Mouse (Mus musculus): ENCODE measurements at regions not wholly inside any gene's neighbourhood (a gene's known extent, or its start where the extent isn't known, plus 50 kb on each side); places are given as distances from the start of the nearest gene placed in this dataset.

DNA sequence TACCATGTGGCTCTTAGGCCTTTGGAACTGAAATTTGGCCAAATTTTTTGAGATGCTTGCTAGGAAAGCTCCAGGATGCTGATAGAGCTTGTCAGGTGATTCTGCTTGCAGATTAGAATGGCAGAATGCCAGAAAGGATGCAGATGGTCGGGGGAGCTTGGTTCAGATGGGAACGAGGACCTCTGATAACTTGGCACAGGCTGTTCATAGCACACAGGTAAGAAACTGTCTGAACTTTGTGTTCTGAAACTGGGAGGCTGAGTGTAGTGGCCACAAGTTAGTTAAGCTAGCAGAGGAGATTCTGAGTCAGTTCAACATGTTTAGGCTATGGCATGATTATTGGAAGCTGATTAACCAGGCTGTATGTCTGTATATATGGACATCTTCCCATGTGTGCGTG, 174.3 kb downstream of the Abcc12 start:
- Histone ChIP-seq H3K9me3 (ENCODE audit: control insufficient read depth, low read length) (no peaks in the 10 kb centered on the region), H3K27ac (replicated peaks; ENCODE audit: low read depth, low read length) (no peak overlapping the region), H3K4me3 (ENCODE audit: low read depth, low read length) (no peak overlapping the region), H3K27me3 (ENCODE audit: control insufficient read depth, insufficient read depth, low read length) (no peaks in the 10 kb centered on the region), H3K36me3 (ENCODE audit: control insufficient read depth, insufficient read depth, low read length) (no peaks in the 10 kb centered on the region), H3K4me1 (ENCODE audit: control insufficient read depth, insufficient read depth, low read length) (no peaks in the 10 kb centered on the region), H3K4me2 (ENCODE audit: low read depth, severe bottlenecking) (no peak overlapping the region), H3K9ac (ENCODE audit: low read length) (no peak overlapping the region)
- ATAC-seq (ENCODE audit: insufficient number of reproducible peaks, low FRiP score, low TSS enrichment, low read depth) (no peak), DNase-seq (ENCODE audit: low spot score) (no peak)
- 76% methylated on average over 3 of the region's 3 CpGs for WGBS

DNA sequence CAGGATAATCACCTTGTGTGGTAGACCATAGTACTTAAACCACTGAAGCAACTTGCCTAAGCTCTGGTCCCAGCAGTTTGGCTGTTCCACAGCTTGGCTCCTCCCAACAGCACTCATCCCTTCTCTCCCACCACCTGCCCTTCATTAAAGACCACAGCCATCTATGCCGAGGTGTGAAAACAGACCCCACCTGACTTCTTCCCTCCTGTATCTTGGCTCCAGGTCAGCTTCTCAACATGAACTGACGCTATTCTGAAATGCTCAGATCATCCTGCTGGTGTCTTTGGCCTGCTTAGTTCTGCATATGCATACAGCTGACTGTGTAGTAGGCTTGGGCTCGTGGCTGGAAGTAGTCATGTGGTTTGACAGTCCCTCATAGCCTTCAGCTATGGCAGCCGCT, 177.1 kb downstream of the Abcc12 start:
- no peaks in the 10 kb centered on the region for H3K36me3 ChIP-seq (ENCODE audit: control insufficient read depth, insufficient read depth, low read length)
- DNase-seq (ENCODE audit: low spot score), result no peak
- H3K27me3 ChIP-seq (ENCODE audit: control insufficient read depth, insufficient read depth, low read length), result no peaks in the 10 kb centered on the region
- no peak for ATAC-seq (ENCODE audit: insufficient number of reproducible peaks, low FRiP score, low TSS enrichment, low read depth)
- H3K4me1 ChIP-seq (ENCODE audit: control insufficient read depth, insufficient read depth, low read length), result no peaks in the 10 kb centered on the region
- H3K9me3 ChIP-seq (ENCODE audit: control insufficient read depth, low read length), result no peaks in the 10 kb centered on the region
- H3K9ac ChIP-seq (ENCODE audit: low read length), result no peak overlapping the region
- no peak overlapping the region for H3K27ac ChIP-seq (replicated peaks; ENCODE audit: low read depth, low read length)
- 72% methylated on average over 4 of the region's 4 CpGs for WGBS
- no peak overlapping the region for H3K4me3 ChIP-seq (ENCODE audit: low read depth, low read length)
- H3K4me2 ChIP-seq (ENCODE audit: low read depth, severe bottlenecking), result no peak overlapping the region

DNA sequence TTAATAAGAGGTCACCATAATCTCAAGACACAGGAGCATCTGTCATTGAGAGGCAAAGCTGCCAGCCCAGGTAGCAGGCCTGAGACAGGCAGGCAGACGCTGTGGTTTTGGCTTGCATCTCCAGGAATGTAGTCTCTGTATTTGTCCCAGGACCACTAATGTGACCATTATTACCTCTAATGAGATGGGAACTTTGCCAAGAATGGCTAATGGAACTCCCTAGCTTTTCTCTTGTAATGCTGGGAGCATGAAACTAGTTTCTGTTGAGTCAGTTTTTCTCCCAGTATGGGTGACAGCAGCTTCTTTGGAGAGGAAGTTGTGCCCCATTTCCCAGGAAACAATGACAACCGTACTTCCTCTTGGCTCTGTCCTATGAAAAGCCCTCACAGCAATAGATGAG, 178.5 kb downstream of the Abcc12 start:
- H3K9me3 ChIP-seq (ENCODE audit: control insufficient read depth, low read length), result no peaks in the 10 kb centered on the region
- no peaks in the 10 kb centered on the region for H3K4me1 ChIP-seq (ENCODE audit: control insufficient read depth, insufficient read depth, low read length)
- H3K27ac ChIP-seq (replicated peaks; ENCODE audit: low read depth, low read length), result no peak overlapping the region
- no peak overlapping the region for H3K4me2 ChIP-seq (ENCODE audit: low read depth, severe bottlenecking)
- no peak overlapping the region for H3K4me3 ChIP-seq (ENCODE audit: low read depth, low read length)
- H3K9ac ChIP-seq (ENCODE audit: low read length), result no peak overlapping the region
- no peaks in the 10 kb centered on the region for H3K36me3 ChIP-seq (ENCODE audit: control insufficient read depth, insufficient read depth, low read length)
- ATAC-seq (ENCODE audit: insufficient number of reproducible peaks, low FRiP score, low TSS enrichment, low read depth) (no peak), DNase-seq (ENCODE audit: low spot score) (no peak)
- whole genome bisulfite sequencing, result 71% methylated on average over 2 of the region's 2 CpGs
- no peaks in the 10 kb centered on the region for H3K27me3 ChIP-seq (ENCODE audit: control insufficient read depth, insufficient read depth, low read length)

DNA sequence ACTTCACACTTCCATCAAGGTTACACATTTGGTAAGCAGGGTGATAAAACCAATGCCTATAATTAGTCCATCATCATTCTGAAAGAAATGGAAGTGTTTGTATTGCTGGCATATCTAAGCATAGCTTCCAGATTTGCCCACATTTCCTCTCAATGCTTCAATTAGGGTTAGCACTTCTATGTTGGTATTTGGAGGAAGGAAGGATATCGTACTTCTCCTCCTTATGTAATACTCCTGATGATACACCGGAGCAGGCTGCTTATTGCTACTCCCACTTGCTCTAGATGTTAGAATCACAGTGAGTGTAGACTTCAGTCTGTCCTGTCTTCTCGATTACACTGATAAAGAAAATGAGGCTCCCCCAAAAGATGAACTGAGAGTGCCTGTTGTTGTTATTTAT, 185.4 kb downstream of the Abcc12 start:
- ATAC-seq (ENCODE audit: insufficient number of reproducible peaks, low FRiP score, low TSS enrichment, low read depth) (no peak), DNase-seq (ENCODE audit: low spot score) (no peak)
- Histone ChIP-seq H3K4me3 (ENCODE audit: low read depth, low read length) (no peak overlapping the region), H3K4me2 (ENCODE audit: low read depth, severe bottlenecking) (no peak overlapping the region), H3K27ac (replicated peaks; ENCODE audit: low read depth, low read length) (no peak overlapping the region), H3K36me3 (ENCODE audit: control insufficient read depth, insufficient read depth, low read length) (no peaks in the 10 kb centered on the region), H3K9me3 (ENCODE audit: control insufficient read depth, low read length) (no peaks in the 10 kb centered on the region), H3K4me1 (ENCODE audit: control insufficient read depth, insufficient read depth, low read length) (no peaks in the 10 kb centered on the region), H3K9ac (ENCODE audit: low read length) (no peak overlapping the region), H3K27me3 (ENCODE audit: control insufficient read depth, insufficient read depth, low read length) (no peaks in the 10 kb centered on the region)
- WGBS, result 90% methylated on average over 3 of the region's 3 CpGs

DNA sequence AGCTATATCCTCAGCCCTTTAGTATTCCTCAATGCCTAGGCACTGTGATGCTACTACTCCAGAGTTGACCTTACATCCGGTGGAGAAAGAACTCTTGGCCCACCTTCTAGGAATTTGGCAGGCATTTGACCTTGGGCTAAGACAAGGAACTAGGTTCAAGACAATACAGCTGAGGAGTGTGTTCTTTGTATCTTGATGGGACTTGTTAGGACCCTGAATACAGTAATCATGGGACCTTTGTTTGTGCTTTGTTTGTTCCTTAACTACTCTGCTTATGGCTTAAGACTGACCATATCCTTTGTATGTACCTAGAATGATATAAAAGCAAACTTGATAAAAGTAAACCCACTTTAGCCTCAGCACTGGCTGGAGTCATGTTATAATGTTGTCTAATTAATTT, 186.7 kb downstream of the Abcc12 start:
- no peaks in the 10 kb centered on the region for H3K27me3 ChIP-seq (ENCODE audit: control insufficient read depth, insufficient read depth, low read length)
- DNase-seq (ENCODE audit: low spot score), result no peak
- H3K9me3 ChIP-seq (ENCODE audit: control insufficient read depth, low read length), result no peaks in the 10 kb centered on the region
- H3K9ac ChIP-seq (ENCODE audit: low read length), result no peak overlapping the region
- ATAC-seq (ENCODE audit: insufficient number of reproducible peaks, low FRiP score, low TSS enrichment, low read depth), result no peak
- no peaks in the 10 kb centered on the region for H3K4me1 ChIP-seq (ENCODE audit: control insufficient read depth, insufficient read depth, low read length)
- no peak overlapping the region for H3K4me2 ChIP-seq (ENCODE audit: low read depth, severe bottlenecking)
- 89% methylated on average over 1 of the region's 1 CpGs for WGBS
- no peak overlapping the region for H3K27ac ChIP-seq (replicated peaks; ENCODE audit: low read depth, low read length)
- no peaks in the 10 kb centered on the region for H3K36me3 ChIP-seq (ENCODE audit: control insufficient read depth, insufficient read depth, low read length)
- H3K4me3 ChIP-seq (ENCODE audit: low read depth, low read length), result no peak overlapping the region

DNA sequence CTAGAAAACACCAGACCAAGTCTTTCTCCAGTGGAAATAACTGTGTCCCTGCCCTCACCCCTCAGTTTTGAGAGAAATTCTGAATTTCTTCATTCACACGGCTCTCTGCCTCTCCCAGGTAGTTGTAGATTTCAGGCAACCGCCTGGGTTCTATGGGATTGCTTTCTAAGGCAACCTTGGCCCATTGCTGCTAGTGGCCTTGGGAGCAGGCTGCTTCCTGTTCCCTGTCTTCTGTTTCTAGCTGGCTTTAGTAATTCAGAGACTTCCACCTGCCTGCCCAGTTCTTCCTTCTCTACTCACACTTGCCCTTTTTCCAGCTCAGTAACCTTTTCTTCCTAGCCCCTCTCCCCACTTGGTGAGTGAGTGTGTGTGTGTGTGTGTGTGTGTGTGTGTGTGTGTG, 187.1 kb downstream of the Abcc12 start:
- DNase-seq (ENCODE audit: low spot score) (no peak), ATAC-seq (ENCODE audit: insufficient number of reproducible peaks, low FRiP score, low TSS enrichment, low read depth) (no peak)
- no peak overlapping the region for H3K9ac ChIP-seq (ENCODE audit: low read length)
- no peak overlapping the region for H3K4me3 ChIP-seq (ENCODE audit: low read depth, low read length)
- H3K36me3 ChIP-seq (ENCODE audit: control insufficient read depth, insufficient read depth, low read length), result no peaks in the 10 kb centered on the region
- no peak overlapping the region for H3K4me2 ChIP-seq (ENCODE audit: low read depth, severe bottlenecking)
- no peak overlapping the region for H3K27ac ChIP-seq (replicated peaks; ENCODE audit: low read depth, low read length)
- 96% methylated on average over 2 of the region's 2 CpGs for WGBS
- H3K9me3 ChIP-seq (ENCODE audit: control insufficient read depth, low read length), result no peaks in the 10 kb centered on the region
- H3K27me3 ChIP-seq (ENCODE audit: control insufficient read depth, insufficient read depth, low read length), result no peaks in the 10 kb centered on the region
- H3K4me1 ChIP-seq (ENCODE audit: control insufficient read depth, insufficient read depth, low read length), result no peaks in the 10 kb centered on the region

DNA sequence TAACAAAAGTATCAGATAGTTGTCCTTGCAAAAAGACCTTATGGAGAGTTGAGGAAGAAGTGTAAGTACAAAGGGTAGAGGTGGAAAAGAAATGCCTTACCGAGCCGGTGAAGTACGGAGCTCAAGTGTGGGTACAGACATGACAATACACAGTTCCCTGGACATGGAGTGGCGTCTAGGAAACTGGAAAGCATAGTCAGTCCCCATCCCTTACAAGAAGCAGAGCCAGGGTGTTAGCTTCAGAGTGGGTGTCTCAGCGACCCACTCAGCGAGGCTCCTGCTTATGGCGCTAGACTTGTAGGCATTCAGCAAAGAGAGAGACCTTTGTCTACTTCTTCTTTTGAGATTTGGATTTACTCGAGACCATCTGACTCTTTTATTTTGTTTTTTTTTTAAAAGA, 189.8 kb downstream of the Abcc12 start:
- no peaks in the 10 kb centered on the region for H3K27me3 ChIP-seq (ENCODE audit: control insufficient read depth, insufficient read depth, low read length)
- no peak overlapping the region for H3K9ac ChIP-seq (ENCODE audit: low read length)
- H3K27ac ChIP-seq (replicated peaks; ENCODE audit: low read depth, low read length), result no peak overlapping the region
- no peaks in the 10 kb centered on the region for H3K36me3 ChIP-seq (ENCODE audit: control insufficient read depth, insufficient read depth, low read length)
- ATAC-seq (ENCODE audit: insufficient number of reproducible peaks, low FRiP score, low TSS enrichment, low read depth) (no peak), DNase-seq (ENCODE audit: low spot score) (no peak)
- H3K4me1 ChIP-seq (ENCODE audit: control insufficient read depth, insufficient read depth, low read length), result no peaks in the 10 kb centered on the region
- WGBS, result 92% methylated on average over 8 of the region's 8 CpGs
- H3K4me2 ChIP-seq (ENCODE audit: low read depth, severe bottlenecking), result no peak overlapping the region
- H3K9me3 ChIP-seq (ENCODE audit: control insufficient read depth, low read length), result no peaks in the 10 kb centered on the region
- H3K4me3 ChIP-seq (ENCODE audit: low read depth, low read length), result no peak overlapping the region

DNA sequence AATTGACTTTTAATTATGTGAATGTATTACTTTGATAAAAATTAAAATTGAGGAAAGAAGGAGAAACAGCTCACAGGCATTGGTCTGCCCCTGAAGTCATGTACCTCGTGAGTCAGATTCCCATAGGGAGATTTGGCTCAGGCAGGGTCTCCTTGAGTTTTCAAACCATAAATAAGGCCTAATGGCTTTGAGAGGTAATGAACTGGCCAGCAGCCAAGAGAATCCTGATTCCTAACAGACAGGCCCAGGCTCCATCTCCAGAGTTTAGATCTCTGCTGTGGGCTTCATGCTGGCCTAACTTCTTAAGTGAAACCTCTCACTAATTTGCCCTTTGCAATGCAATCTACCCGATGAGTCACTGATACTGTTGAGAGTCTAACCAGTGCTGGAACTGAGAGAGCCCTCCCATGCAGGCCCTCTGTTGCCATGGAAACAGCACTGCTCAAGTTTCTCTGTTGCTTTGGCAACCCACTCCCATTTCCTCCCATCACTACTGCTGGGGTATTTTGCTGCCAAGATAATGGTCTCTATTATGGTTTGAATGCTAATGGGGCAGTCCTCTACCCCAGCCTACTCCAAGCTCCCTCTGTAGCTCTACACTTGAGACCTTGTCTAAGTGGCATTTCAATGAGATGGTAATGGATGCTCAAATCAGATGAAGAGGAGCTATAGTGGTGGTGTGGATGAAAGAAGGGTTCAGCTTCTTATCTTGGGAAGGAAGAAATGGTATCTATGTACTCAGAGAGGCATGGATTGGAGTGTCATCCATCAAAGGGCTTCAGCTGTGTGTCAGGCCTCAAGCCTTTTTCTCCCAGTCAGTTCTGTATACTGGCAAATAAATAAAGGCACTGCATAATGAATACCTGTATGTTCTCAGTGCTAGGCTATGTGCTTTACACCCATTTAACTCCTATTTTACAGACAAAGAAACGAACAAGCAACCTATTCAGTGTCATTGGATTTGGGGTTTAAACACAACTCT, 190.5 kb downstream of the Abcc12 start:
- ATAC-seq (ENCODE audit: insufficient number of reproducible peaks, low FRiP score, low TSS enrichment, low read depth), result peak; percentile 83
- DNase-seq (ENCODE audit: low spot score), result peak; percentile 67
- Histone ChIP-seq H3K9ac (ENCODE audit: low read length) (no peak overlapping the region), H3K9me3 (ENCODE audit: control insufficient read depth, low read length) (no peaks in the 10 kb centered on the region), H3K27ac (replicated peaks; ENCODE audit: low read depth, low read length) (no peak overlapping the region), H3K27me3 (ENCODE audit: control insufficient read depth, insufficient read depth, low read length) (no peaks in the 10 kb centered on the region), H3K4me2 (ENCODE audit: low read depth, severe bottlenecking) (no peak overlapping the region), H3K36me3 (ENCODE audit: control insufficient read depth, insufficient read depth, low read length) (no peaks in the 10 kb centered on the region), H3K4me3 (ENCODE audit: low read depth, low read length) (no peak overlapping the region), H3K4me1 (ENCODE audit: control insufficient read depth, insufficient read depth, low read length) (no peaks in the 10 kb centered on the region)
- WGBS, result 39% methylated on average over 3 of the region's 3 CpGs

DNA sequence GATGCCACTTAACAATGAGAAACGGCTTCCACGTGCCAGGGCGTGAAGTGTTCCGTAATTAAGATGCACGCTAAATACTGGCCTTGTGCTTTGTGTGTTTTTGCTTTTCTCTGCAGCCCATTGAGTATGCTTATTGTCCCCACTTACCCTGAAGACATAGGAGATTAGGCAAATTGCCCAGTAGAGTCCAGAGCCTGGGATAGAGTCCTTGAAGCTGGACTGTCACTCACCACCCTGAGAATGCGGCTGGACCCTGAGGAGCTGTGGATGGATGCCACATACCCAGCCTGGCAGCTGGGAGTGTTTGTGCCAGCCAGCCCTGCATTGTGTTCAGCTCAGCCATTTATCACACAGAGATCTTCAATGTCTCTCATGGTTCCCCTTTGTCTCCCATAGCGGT, 195.2 kb downstream of the Abcc12 start:
- Histone ChIP-seq H3K9me3 (ENCODE audit: control insufficient read depth, low read length) (no peaks in the 10 kb centered on the region), H3K4me1 (ENCODE audit: control insufficient read depth, insufficient read depth, low read length) (no peaks in the 10 kb centered on the region), H3K36me3 (ENCODE audit: control insufficient read depth, insufficient read depth, low read length) (no peaks in the 10 kb centered on the region), H3K9ac (ENCODE audit: low read length) (no peak overlapping the region), H3K27me3 (ENCODE audit: control insufficient read depth, insufficient read depth, low read length) (no peaks in the 10 kb centered on the region), H3K4me2 (ENCODE audit: low read depth, severe bottlenecking) (no peak overlapping the region), H3K27ac (replicated peaks; ENCODE audit: low read depth, low read length) (no peak overlapping the region), H3K4me3 (ENCODE audit: low read depth, low read length) (no peak overlapping the region)
- DNase-seq (ENCODE audit: low spot score), result no peak
- no peak for ATAC-seq (ENCODE audit: insufficient number of reproducible peaks, low FRiP score, low TSS enrichment, low read depth)
- 87% methylated on average over 7 of the region's 7 CpGs for WGBS

Measured in limb, embryonic 11.5 days (tissue).